Mouse (Mus musculus) kidney, adult 9 months (tissue): ENCODE measurements around the gene Zmynd8.

ENCODE experiments used
- DNase-seq: peaks from one replicate; pipeline ENCODE4 v3.0.0; 2022

Gene Zmynd8

GRCm38 (mm10) chr2:165898202-165899194 is at the start of gene Zmynd8:
Zmynd8 (minus strand) TSS chr2:165899016.
- no peak for DNase-seq

GRCm38 (mm10) chr2:165948007-165948406 is 49.2 kb upstream of the Zmynd8 start:
- DNase-seq: no peak

- DNase-seq: no peak
These were observed 47.3 kb upstream of the Zmynd8 start for GRCm38 (mm10) chr2:165946046-165946564.

- DNase-seq: no peak
These were observed 45.9 kb upstream of the Zmynd8 start for GRCm38 (mm10) chr2:165944576-165945351.

- no peak for DNase-seq
These were observed 44.3 kb upstream of the Zmynd8 start for GRCm38 (mm10) chr2:165943113-165943512.

GRCm38 (mm10) chr2:165936106-165936505 is 37.3 kb upstream of the Zmynd8 start:
- DNase-seq: peak; percentile 77

- DNase-seq: no peak
These were observed 28.9 kb upstream of the Zmynd8 start for GRCm38 (mm10) chr2:165927705-165928104.

GRCm38 (mm10) chr2:165926191-165926590 is 27.4 kb upstream of the Zmynd8 start:
- DNase-seq: no peak

GRCm38 (mm10) chr2:165925144-165925543 is 26.3 kb upstream of the Zmynd8 start:
- no peak for DNase-seq

- no peak for DNase-seq
These were observed 25.9 kb upstream of the Zmynd8 start for GRCm38 (mm10) chr2:165924695-165925094.

GRCm38 (mm10) chr2:165923715-165924114 is 24.9 kb upstream of the Zmynd8 start:
- no peak for DNase-seq

- no peak for DNase-seq
These were observed 24.2 kb upstream of the Zmynd8 start for GRCm38 (mm10) chr2:165922994-165923393.

- peak; percentile 63 for DNase-seq
These were observed 23.4 kb upstream of the Zmynd8 start for GRCm38 (mm10) chr2:165922047-165922728.

- DNase-seq: peak; percentile 97
These were observed 15.5 kb upstream of the Zmynd8 start for GRCm38 (mm10) chr2:165914298-165914697.

GRCm38 (mm10) chr2:165913073-165913472 is 14.3 kb upstream of the Zmynd8 start:
- no peak for DNase-seq

GRCm38 (mm10) chr2:165909731-165910130 is 10.9 kb upstream of the Zmynd8 start:
- DNase-seq: no peak

- DNase-seq: no peak
These were observed 8.4 kb upstream of the Zmynd8 start for GRCm38 (mm10) chr2:165907199-165907598.

- DNase-seq: no peak
These were observed 7.6 kb upstream of the Zmynd8 start for GRCm38 (mm10) chr2:165906332-165906945.

- no peak for DNase-seq
These were observed 2.2 kb upstream of the Zmynd8 start for GRCm38 (mm10) chr2:165901127-165901384.

GRCm38 (mm10) chr2:165900351-165901126 is 1.7 kb upstream of the Zmynd8 start:
- DNase-seq: no peak

GRCm38 (mm10) chr2:165899923-165900322 is 1.1 kb upstream of the Zmynd8 start:
- no peak for DNase-seq

GRCm38 (mm10) chr2:165899474-165899873 is 658 bp upstream of the Zmynd8 start:
- DNase-seq: no peak
